Mouse (Mus musculus) kidney, adult 9 months (tissue): Measurements from ENCODE around the gene Gng5.

Experiments
- DNase-seq: peaks from one replicate; pipeline ENCODE4 v3.0.0; 2022

Gene Gng5

GRCm38 (mm10) chr3:146543632-146544031, 44.0 kb downstream of the Gng5 start:
- no peak for DNase-seq

- DNase-seq, result no peak
Measured at GRCm38 (mm10) chr3:146554816-146555215, 55.2 kb downstream of the Gng5 start.
